Mouse (Mus musculus) kidney, adult 2 months (tissue): ENCODE results near the gene Uckl1. TPM values are rescaled to one million over a fixed set of nuclear protein-coding genes. Genes with fewer than 3 reads are reported as not detected.

Experiments
- DNase-seq: peaks from one replicate; pipeline ENCODE4 v3.0.0; 2021
- H3K27ac ChIP-seq: fragments of 200-500 bp; 2 replicates; pipeline ENCODE4 v1.5.1; 2012; ENCODE audit warnings: low read depth, low read length, control low read depth, inconsistent platforms; ENCODE audit not compliant: insufficient read depth
- H3K27me3 ChIP-seq: fragments of 200-500 bp; replicated peaks from 2 replicates; pipeline ENCODE4 v1.6.1; 2012; ENCODE audit warnings: mild to moderate bottlenecking, moderate library complexity, low read length, inconsistent platforms; ENCODE audit not compliant: control insufficient read depth, insufficient read depth
- H3K36me3 ChIP-seq: fragments of 200-500 bp; 2 replicates; pipeline ENCODE4 v1.6.1; 2012; ENCODE audit warnings: mild to moderate bottlenecking, moderate library complexity, low read length, inconsistent platforms; ENCODE audit not compliant: control insufficient read depth, insufficient read depth
- H3K4me1 ChIP-seq: fragments of 200-500 bp; 2 replicates; pipeline ENCODE4 v1.6.1; 2011; ENCODE audit warnings: low read length; ENCODE audit not compliant: control insufficient read depth, insufficient read depth
- H3K4me3 ChIP-seq: fragments of 200-500 bp; 2 replicates; pipeline ENCODE4 v1.5.1; 2011; ENCODE audit warnings: mild to moderate bottlenecking, low read depth, low read length, control low read depth; ENCODE audit not compliant: insufficient read depth
- CTCF ChIP-seq: fragments of 200-500 bp; conservative IDR thresholded peaks from 2 replicates; pipeline ENCODE4 v1.5.1; 2011; ENCODE audit warnings: low read depth, mild to moderate bottlenecking, control low read depth, low read length, moderate library complexity, mixed read lengths; ENCODE audit not compliant: insufficient read depth, insufficient read length
- POLR2A ChIP-seq: fragments of 200-500 bp; IDR thresholded peaks from one replicate; pipeline ENCODE4 v1.6.1; 2011; ENCODE audit warnings: low read depth, low read length, control low read depth
- WGBS: fragments of 180-500 bp; shearing (Covaris S2); methylation state at CpG from one replicate; pipeline ENCODE4 v1.1.7; 2018; 5-methylcytosine and 5-hydroxymethylcytosine counted together
- polyA plus RNA-seq: library from polyadenylated mRNA; depleted of rRNA; stranded (reverse); fragments of >200 nt; gene quantifications from 2 replicates; pipeline ENCODE4 v1.2.3, GENCODE M21; 2012

Uckl1 gene
- polyA plus RNA-seq, 1 experiment: 107 TPM

GRCm38 (mm10) chr2:181550233-181550632 lies 34.5 kb downstream of the Uckl1 start:
- no peak for DNase-seq
- 98% methylated on average over 2 of the region's 2 CpGs for WGBS
- H3K36me3 ChIP-seq: peaks cover 2% of the 10 kb centered on the region; the same call in 1 of the 2 replicates

GRCm38 (mm10) chr2:181548682-181549081 lies 36.0 kb downstream of the Uckl1 start:
- TF ChIP-seq CTCF: no peak
- no peak for TF ChIP-seq POLR2A

More at GRCm38 (mm10) chr2:181550233-181550632, 34.5 kb downstream of the Uckl1 start:
- Histone ChIP-seq H3K27me3 (no peaks in the 10 kb centered on the region), H3K4me1 (no peaks in the 10 kb centered on the region), H3K27ac (no peak overlapping the region), H3K4me3 (no peak overlapping the region)
- TF ChIP-seq CTCF (no peak), POLR2A (no peak)

GRCm38 (mm10) chr2:181548227-181548626 lies 36.5 kb downstream of the Uckl1 start:
- Histone ChIP-seq H3K27me3 (no peaks in the 10 kb centered on the region), H3K27ac (no peak overlapping the region), H3K4me3 (no peak overlapping the region), H3K4me1 (no peaks in the 10 kb centered on the region), H3K36me3 (peaks cover 2% of the 10 kb centered on the region; the same call in 1 of the 2 replicates)
- TF ChIP-seq POLR2A (no peak), CTCF (no peak)
- DNase-seq: no peak
- 54% methylated on average over 1 of the region's 1 CpGs for whole genome bisulfite sequencing

More at GRCm38 (mm10) chr2:181548682-181549081, 36.0 kb downstream of the Uckl1 start:
- H3K27me3 ChIP-seq: no peaks in the 10 kb centered on the region
- H3K27ac ChIP-seq: no peak overlapping the region
- H3K36me3 ChIP-seq: peaks cover 2% of the 10 kb centered on the region; the same call in 1 of the 2 replicates
- WGBS: 61% methylated on average over 5 of the region's 5 CpGs
- no peak overlapping the region for H3K4me3 ChIP-seq
- DNase-seq: no peak
- H3K4me1 ChIP-seq: no peaks in the 10 kb centered on the region

- Histone ChIP-seq H3K4me3 (no peak overlapping the region), H3K27ac (no peak overlapping the region), H3K4me1 (peaks cover 4% of the 10 kb centered on the region; the same call in 1 of the 2 replicates), H3K36me3 (peaks cover 2% of the 10 kb centered on the region; the same call in 1 of the 2 replicates), H3K27me3 (no peaks in the 10 kb centered on the region)
- DNase-seq: no peak
- TF ChIP-seq CTCF: no peak
- TF ChIP-seq POLR2A: no peak
- WGBS: 91% methylated on average over 7 of the region's 7 CpGs
Measured at GRCm38 (mm10) chr2:181546142-181546541, 38.5 kb downstream of the Uckl1 start.

GRCm38 (mm10) chr2:181541761-181542380 lies 42.8 kb downstream of the Uckl1 start:
- H3K4me1 ChIP-seq: peaks cover 9% of the 10 kb centered on the region; the same call in 1 of the 2 replicates
- 64% methylated on average over 6 of the region's 6 CpGs for WGBS
- H3K27ac ChIP-seq: no peak overlapping the region
- no peak for DNase-seq
- TF ChIP-seq POLR2A: no peak
- H3K27me3 ChIP-seq: no peaks in the 10 kb centered on the region
- no peak overlapping the region for H3K4me3 ChIP-seq
- no peaks in the 10 kb centered on the region; the same call in 1 of the 2 replicates for H3K36me3 ChIP-seq

- no peak overlapping the region for H3K4me3 ChIP-seq
- H3K27ac ChIP-seq: no peak overlapping the region
- WGBS: 66% methylated on average over 2 of the region's 2 CpGs
- H3K36me3 ChIP-seq: no peaks in the 10 kb centered on the region
- no peak for TF ChIP-seq POLR2A
- TF ChIP-seq CTCF: no peak
- DNase-seq: no peak
- peaks cover 13% of the 10 kb centered on the region; the same call in 1 of the 2 replicates for H3K4me1 ChIP-seq
- H3K27me3 ChIP-seq: no peaks in the 10 kb centered on the region
Measured at GRCm38 (mm10) chr2:181537444-181538047, 47.1 kb downstream of the Uckl1 start.

GRCm38 (mm10) chr2:181536410-181536809 lies 48.3 kb downstream of the Uckl1 start:
- H3K4me3 ChIP-seq: no peak overlapping the region

More at GRCm38 (mm10) chr2:181536410-181536809, 48.3 kb downstream of the Uckl1 start:
- peaks cover 13% of the 10 kb centered on the region; the same call in 1 of the 2 replicates for H3K4me1 ChIP-seq
- DNase-seq: no peak
- H3K27ac ChIP-seq: no peak overlapping the region
- WGBS: 48% methylated on average over 2 of the region's 2 CpGs
- H3K27me3 ChIP-seq: no peaks in the 10 kb centered on the region
- TF ChIP-seq CTCF (no peak), POLR2A (no peak)
- no peaks in the 10 kb centered on the region for H3K36me3 ChIP-seq
